Mouse (Mus musculus) ovary, postnatal 14 days (tissue): ENCODE measurements around the gene Ckmt1.
"Not testable (repeated sequence)": the region's sequence is repeated elsewhere in the genome, so short reads cannot be mapped to it uniquely, and the experiment has no call there.

Source experiments
- DNase-seq: peaks from one replicate; pipeline ENCODE4 v3.0.0; 2022; ENCODE audit warnings: low spot score

The Ckmt1 gene

DNA sequence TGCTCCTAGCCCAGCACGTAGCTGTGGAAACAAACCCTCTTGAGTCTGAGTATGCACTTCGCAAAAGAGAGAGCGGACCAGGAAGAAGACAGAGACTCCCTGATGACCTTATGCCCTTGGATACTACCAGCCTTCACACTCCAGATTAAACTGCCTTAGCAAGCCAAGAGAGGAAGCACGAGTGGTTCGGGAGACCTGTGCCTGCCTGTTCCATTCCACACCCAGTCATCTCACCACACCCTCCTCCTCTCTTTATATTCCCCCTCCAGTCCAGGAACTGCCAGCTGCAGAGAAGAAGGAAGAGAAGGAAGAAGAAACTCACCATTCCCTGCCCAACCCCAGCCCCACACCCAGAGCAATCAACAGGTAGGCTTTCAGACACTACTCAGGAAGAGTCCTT lies at the start of gene Ckmt1:
Ckmt1 (plus strand) TSS at position 221 of the 400 bp plus-strand sequence.
- no peak for DNase-seq

DNA sequence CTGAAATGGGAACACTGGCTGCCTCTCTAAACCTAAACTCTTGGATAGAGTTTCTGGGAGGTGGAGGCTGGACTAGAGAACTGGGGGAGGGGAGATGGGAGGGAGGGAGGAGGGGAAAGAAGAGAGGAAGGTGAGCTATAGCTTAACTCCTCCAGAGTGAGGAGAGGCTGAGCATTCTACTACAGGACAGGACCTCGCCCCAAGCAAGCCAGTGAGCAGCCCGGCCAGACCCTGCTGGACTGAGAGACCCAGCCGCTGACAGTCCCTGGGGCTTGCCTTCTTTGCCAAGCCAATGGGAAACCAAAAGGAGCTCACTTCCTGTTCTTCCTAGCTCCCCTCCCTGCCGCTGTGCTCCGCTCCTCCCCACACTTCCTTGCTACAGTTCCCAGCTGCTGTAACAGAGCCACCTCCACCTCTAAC lies 48.5 kb upstream of the Ckmt1 start:
- DNase-seq = no peak

DNA sequence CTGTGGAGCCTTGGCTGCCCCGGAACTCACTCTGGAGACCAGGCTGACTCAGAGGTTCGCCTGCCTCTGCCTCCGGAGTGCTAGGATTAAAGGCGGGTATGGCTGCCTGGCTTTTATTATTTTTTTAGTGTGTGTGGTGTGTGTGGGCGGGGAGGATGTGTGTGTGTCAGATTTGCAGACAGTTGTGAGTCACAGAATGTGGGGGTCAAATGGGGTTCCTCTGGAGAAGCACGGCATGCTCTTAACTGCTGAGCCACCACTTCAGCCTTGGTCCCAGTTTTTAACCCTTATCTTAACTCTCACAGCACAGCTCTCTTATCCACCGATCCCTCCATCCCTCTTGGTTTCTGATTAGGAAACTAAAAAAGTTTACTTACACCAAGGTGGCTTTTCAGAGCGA lies 41.2 kb upstream of the Ckmt1 start:
- DNase-seq = no peak

DNA sequence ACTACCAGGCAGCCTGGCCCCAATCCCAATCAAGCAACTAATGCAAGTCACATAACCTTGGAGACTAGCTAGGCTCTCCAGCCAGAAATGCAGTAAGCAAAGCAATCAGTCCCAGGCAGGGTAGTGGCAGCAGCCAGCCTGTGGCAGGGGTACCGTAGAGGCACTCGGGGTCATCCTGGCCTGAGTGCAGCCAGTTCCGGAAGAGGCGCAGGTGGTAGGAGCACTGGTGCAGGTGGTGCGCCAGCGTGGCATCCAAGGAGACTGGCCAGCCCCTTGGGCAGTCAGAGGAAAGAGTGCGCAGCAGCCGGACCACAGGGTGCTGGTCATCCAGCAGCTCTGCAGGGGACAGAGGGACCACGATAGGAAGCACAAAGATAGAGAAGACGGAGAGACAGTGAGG lies 34.5 kb upstream of the Ckmt1 start:
- no peak for DNase-seq

DNA sequence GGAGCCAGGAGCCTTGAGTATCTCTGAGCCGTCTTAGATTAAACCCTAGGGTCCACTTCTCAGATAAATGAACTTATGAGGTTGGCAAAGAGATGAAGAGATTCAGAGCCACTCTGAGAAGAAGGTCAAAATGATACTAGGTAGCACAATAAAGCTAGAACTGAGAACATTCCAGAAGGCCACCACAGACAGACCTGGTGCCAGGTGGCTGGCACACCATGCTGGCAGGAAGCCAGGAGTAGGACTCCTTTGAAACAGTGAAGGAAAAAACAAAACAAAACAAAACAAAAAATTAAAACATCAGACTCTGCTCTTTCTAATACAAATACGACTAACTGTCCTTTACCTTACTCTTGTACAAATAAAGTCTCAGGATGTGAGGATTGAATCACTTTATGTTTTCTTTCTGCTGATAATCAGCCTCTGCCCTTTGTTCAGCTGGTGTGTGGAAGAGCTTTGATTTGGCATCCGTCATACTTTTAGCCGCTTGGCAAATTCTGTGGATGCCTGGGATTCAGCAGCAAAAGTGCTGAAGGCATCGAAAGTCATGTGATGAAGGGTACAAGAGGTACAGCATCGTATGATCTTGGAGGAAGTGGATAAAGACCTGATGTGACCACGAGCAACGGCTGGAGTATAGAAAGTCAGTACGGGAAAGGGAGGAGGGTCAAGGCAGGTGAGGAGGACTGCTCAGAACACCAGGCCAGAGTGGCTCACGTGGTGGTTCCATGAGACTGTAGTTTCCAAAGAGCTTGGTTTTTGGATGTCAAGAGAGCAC lies 33.6 kb upstream of the Ckmt1 start:
- no peak for DNase-seq

DNA sequence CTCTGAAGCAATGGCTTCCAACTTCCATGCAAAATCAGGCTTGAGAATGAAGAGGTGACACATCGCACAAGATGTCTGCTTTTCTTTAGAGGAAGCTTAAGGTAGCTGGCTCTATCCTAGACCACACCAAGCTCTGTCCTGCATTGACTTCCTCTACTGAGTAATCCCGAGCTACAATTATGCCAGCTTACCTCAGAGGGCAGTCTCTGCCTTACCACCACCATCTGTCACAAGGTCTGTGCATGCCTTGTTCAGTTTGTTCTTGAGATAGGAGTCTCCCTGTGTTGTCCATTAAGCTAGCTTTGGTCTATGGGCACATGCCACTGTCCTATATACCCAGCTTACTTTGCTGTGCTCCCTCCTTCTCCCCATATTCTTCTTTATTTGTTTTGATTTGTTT lies 28.0 kb upstream of the Ckmt1 start:
- DNase-seq = no peak

DNA sequence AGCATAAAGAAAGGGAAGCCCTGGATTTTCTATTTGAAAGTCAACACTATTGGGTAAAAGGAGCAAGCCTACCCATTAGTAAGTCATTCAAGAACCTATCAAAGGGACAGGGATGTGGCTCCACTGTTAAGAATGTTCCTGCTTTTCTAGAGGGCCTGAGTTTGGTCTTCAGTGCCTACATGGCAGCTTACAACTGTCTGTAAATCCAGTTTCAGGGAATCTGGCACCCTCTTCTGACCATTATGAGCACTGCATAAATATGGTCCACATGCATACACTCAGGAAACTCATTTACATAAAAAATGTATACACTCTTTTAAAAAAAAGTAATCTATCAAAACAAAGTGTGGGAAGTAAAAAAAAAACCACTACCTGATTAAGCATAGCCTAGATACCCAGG lies 18.5 kb upstream of the Ckmt1 start:
- DNase-seq = no peak

DNA sequence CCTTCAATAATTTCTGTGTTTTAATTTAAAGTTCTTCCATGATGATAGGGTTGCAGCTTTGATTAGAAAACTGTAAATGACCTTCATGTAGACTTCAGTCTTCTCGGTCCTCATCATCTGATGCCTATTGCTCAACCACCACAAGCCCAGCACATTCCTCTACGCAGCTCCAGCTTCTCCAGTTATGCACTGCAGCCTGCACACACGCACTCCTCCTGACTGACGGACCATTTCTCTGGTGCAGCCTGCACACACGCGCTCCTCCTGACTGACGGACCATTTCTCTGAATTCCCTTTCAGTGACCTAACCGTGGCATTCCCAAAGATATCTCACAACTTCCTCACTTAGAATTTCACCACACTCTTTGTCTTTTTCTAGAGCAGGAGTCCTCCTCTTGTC lies 4.4 kb upstream of the Ckmt1 start:
- no peak for DNase-seq

DNA sequence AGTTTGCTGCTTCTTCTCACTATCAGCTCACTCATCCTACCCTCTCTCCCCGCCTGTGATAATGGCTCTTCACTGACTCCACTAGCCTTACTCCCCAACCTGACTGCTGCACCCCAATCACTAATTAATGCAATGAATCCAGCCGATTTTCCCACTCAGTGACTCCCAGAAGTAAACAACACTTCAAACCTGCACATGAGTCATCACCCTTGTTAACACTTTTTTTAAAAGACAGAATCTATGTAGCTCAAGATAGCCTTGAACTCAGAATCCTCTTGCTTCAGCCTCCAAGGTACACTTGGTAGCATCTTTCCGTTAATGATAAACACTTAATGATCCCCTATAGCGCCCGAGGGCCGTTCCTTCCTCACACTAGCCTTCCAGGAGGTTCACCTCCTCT lies 3.1 kb upstream of the Ckmt1 start:
- no peak for DNase-seq

DNA sequence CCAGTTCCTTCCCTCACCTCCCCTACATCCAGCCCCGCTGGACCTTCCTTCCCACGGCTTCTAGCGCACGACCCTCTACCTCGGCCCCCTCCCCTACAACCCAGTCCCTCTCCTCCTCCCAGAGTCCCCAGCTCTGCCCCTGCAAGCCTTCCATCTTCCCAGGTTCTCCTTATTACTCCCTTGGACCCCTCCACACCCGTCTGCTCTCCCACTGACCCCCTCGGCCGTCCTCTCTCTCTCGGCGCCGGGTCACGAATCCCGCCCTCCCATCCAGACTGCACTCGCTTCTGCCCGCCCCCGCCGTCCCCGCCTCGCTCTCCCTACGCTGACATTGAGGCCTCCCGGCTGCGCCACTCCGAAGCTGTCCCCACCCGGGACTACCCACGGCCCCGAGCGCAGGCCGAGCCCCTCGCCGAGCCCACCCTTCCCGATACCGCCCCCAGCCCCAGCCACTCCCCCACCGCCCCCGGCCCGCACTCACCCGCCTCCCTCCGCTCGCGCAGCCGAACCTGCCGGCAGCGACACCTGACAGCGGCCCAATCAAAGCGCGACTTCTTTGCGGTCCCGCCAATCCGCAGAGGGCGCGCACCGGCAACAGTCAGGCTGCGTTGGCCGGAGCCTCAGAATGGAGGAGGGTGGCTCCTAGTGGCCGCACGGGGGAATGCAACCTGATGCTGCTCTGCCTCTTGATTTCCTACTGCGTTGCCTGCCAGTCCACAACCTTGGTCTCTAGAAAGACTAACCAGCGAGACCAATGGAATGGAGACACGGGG lies 2.5 kb upstream of the Ckmt1 start, which contains the start of gene Ppip5k1:
Ppip5k1 (minus strand) TSS at position 577 of the 773 bp plus-strand sequence.
- peak; percentile 95 for DNase-seq

DNA sequence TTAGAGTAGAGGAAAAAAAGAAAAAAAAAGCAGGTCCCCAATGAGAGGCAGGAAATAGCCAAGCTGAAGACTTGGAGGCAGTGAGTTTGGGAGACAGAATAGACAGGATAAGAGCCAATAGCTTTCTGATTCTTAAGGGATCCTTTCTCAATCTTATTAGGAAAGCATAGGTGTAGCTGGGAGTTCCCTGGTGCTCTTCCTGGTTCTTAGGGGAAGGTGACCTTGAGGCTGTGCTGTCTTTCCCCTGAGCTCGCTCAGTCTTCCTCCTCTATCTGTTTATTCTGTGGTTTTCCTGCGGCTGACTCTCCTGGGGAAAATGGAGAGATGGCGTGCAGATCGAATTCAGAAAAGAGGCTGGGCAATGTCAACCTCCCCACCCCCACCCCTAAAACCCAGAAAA lies 447 bp downstream of the Ckmt1 start:
- DNase-seq = no peak

DNA sequence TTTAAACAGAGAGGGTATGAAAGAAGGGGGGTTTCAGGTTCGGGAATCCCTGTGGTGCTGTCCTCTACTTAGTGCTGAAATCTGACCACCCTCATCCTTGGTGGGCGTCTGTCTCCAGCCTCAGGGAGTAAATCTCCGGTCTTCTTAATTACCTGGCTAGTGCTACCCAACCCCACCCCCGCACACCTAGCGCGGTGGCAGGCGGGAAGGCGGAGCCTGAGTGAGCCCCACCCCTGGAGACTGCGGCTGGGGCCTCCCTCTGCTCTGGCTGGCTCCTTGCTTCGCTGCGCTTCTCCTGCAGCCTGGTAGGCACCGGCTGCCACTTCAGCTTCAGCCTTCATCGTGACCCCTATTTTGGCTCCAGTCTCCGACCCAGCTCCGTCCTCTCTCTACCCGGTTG lies 867 bp downstream of the Ckmt1 start:
- DNase-seq = peak; percentile 12

DNA sequence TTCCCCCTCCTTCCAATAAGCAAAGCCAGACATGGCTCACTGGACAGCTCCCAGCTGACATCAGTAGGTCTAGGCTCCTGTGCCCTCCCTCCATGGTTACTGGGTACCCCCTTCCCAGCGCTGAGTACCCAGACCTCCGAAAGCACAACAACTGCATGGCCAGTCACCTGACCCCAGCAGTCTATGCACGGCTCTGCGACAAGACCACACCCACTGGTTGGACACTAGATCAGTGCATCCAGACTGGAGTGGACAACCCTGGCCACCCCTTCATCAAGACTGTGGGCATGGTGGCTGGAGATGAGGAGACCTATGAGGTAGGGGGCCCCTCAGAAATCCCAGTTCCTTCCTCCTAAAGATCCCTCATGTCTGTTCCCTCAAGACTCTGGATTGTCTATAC lies 1.9 kb downstream of the Ckmt1 start:
- DNase-seq = no peak

DNA sequence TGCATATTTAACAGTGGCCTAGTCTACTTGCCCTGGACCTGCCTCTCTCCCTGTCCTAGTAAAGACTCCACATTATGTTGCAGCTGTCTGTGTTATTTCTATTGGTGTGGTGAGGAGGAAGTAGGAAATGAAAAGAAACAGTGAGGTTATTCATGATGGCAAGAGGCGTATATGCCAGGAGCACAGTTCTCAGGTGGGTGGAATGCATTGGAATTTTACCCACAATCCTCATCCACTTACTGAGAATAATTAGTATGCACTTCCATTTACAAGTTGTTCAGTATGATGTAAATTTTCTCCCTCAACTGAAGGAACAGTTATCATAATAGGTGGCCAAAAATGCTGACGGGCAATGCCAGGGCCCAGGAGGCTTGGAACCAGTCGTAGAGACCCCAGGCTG lies 6.1 kb downstream of the Ckmt1 start:
- no peak for DNase-seq

DNA sequence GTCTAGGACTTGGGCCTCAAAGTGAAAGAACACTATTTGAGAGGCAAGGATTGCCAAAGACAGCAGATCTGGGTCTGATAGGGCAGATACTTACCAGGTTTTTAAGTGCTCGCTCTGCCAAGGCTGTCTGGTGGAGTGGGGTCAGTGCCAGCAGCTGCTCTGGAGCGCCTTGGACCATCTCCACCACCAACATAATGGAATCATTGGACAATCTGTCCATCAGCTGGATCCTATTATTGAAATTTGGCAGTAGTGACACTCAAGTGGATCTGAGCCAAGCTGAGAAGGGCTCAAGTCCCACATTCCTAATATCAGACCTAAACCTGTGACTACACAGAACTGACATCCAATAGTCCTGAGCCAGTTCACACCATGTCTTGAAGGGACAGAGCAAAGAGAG lies 11.3 kb downstream of the Ckmt1 start:
- DNase-seq = no peak

DNA sequence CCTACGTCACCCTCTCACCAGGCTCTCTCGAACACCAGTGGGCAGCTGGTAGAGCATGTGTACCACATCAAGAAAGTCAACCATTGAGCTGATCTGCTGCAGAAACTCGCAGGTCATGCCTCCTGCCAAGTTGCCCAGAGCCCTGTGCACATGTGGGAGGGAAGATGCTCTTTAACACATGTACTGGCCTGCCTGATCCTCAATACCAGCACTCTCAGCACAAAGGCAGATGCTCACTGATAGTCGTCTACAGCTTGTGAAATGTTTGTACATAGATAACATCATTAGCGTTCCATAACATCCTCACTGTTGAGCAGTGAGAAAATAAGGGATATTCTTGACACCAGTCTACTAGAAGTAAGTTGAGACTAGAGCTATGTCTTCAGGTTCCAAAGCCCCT lies 13.4 kb downstream of the Ckmt1 start:
- no peak for DNase-seq

DNA sequence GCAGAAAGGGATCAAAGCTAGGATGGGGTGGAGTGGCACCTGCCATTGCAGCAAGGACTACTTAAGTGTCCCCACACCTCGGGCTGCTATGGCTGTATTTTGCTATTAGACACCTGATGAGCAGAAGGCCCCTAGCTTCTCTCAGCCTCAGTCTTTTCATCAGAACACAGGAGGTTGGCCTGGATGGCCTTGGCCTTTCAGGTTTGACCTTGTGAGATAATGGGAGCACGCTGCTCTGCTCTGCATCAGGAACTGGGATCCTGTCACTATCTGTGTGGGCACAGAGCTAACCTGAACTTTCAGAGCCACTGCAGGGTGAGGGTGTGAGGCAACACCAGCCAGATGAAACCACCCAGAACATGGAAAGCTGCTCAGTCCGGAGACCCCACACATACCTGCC lies 14.8 kb downstream of the Ckmt1 start:
- DNase-seq = no peak

DNA sequence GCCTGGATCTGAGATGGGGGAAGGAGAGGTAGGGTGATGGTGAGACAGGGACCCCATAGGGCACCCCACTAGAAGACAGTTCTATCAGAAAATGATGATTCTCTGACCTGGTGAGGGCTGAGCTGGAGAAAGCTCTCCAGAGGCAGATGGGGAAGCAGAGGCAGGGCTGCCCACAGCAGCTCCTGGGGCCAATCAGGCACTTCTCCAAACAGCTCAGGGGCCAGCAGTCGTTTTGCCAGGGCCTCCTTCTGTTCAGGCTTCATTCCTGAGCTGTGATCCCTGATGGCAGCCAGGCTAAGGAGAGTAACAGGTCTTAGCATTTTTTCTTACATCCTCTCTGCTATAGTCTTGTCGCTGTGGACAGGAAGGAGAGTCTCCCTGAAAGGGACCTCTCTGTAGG lies 17.3 kb downstream of the Ckmt1 start:
- no peak for DNase-seq

DNA sequence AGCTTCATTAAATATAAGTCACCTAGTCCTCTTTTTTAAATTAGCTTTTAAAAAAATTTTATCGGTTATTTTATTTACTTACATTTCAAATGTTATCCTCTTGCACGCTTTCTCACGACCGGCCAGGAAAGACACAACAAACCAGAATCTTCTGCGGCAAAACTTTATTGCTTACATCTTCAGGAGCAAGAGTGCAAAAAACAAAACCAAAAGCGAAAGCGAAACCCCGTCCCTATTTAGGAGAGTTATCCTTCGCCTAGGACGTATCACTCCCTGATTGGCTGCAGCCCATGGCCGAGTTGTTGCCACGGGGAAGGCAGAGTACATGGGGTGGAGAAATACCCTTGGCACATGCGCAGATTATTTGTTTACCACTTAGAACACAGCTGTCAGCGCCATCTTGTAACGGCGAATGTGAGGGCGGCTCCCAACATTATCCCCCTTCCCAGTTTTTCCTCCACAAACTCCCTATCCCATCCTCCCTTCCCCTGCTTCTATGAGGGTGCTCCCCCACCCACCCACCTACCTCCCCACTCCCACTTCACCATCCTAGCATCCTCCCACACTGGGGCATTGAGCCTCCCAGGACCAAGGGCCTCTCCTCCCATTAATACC lies 29.6 kb downstream of the Ckmt1 start, which contains the start of gene Strc:
Strc (minus strand) TSS at position 208 of the 615 bp plus-strand sequence.
- not testable (repeated sequence) for DNase-seq

DNA sequence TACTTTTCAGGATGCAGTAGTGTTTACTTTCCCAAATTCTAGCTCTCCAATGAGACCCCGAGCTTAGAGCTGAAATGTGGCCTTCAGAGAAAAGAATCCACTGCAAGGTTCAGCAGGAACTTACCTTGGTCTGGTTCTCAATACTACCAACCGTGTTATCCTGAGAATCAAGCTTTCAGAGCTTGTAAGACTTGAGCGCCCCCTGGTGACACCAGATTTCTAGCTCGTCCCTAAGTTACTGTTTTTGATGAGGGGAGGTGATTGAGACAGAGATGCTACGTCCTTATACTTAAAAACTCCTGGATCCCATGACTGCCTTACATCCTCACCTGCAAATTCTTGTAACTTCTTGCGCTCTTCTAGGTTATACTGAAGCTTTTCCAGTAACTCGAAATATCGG lies 39.1 kb downstream of the Ckmt1 start:
- DNase-seq = peak; percentile 78

DNA sequence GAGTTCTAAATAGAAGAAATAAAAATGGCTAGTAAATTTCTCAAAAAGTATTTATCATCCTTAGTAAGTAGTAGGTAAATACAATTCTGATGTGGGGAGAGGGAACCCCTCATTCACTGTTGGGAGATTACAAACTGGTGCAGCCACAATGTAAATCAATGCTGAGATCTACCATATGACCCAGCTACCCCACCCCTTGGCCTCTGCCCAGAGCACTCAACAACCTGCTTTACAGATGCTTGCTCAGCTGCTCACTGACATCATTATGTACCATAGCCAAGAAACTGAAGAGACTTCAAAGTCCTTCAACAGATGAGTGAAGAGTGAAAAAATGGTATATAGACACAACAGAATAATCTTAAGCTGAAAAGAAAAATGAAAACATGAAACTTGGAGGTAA lies 45.8 kb downstream of the Ckmt1 start:
- no peak for DNase-seq

DNA sequence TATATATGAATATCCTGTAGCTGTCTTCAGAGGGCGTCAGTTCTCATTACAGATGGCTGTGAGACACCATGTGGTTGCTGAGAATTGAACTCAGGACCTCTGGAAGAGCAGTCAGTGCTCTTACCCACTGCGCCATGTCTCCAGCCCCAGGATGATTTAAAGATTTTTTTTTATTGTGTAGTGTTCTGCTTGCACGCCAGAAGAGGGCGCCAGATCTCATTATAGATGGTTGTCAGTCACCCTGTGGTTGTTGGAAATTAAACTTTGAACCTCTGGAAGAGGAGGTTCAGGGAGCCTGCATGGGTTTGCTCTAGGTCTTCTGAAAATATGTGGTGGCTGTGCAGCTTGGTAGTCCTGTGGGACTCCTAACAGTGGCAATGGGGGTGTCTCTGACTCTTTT lies 50.6 kb downstream of the Ckmt1 start:
- no peak for DNase-seq

DNA sequence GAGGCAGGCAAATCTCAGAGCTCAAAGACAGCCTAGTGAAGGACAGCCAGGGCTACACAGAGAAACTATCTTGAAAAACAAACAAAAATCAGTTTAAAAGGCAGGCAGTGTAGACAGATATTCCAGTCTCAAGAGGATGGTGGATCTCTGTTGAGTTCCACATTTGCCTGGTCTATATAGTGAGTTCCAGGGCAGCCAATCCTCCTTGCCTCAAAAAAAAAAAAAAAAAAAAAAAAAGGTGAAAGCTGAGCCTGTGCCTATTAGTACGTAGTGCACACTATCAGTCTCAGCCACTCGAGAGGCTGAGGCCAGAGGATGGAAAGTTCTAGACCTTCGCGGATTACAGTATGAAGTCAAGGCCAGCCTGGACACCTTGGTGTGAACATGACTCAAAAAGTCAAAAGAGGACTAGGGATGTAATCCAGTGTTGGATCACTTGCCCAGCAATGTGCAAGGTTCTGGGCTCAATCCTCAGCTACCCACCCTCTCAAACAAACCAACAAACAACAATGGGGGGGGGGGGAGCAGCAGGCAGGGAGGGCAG lies 55.4 kb downstream of the Ckmt1 start:
- no peak for DNase-seq
